Mouse (Mus musculus) cerebellum, adult 2 months (tissue): ENCODE measurements at regions not wholly inside any gene's neighbourhood (a gene's known extent, or its start where the extent isn't known, plus 50 kb on each side); places are given as distances from the start of the nearest gene placed in this dataset.

ENCODE experiments used
- DNase-seq, 2 experiments: peaks; one replicate each; pipeline ENCODE4 v3.0.0; 2021
- H3K27ac ChIP-seq: fragments of 200-500 bp; 2 replicates; pipeline ENCODE4 v1.5.1; 2012; ENCODE audit warnings: low read length, control low read depth, inconsistent platforms; ENCODE audit not compliant: insufficient read depth
- H3K27me3 ChIP-seq: fragments of 200-500 bp; 2 replicates; pipeline ENCODE4 v1.6.1; 2012; ENCODE audit warnings: inconsistent platforms, mild to moderate bottlenecking, low read length, moderate library complexity; ENCODE audit not compliant: control insufficient read depth, insufficient read depth
- H3K4me1 ChIP-seq: fragments of 200-500 bp; 2 replicates; pipeline ENCODE4 v1.6.1; 2011; ENCODE audit warnings: low read length; ENCODE audit not compliant: control insufficient read depth, insufficient read depth
- H3K4me3 ChIP-seq: fragments of 200-500 bp; replicated peaks from 2 replicates; pipeline ENCODE3; 2011; ENCODE audit warnings: mild to moderate bottlenecking, low read depth, low read length, control low read depth; ENCODE audit not compliant: insufficient read depth
- CTCF ChIP-seq: fragments of 200-500 bp; IDR thresholded peaks from 2 replicates; pipeline ENCODE4 v1.5.1; 2011; ENCODE audit warnings: low read depth, mild to moderate bottlenecking, control low read depth, low read length, moderate library complexity, borderline replicate concordance; ENCODE audit not compliant: insufficient read depth
- POLR2A ChIP-seq: fragments of 200-500 bp; IDR thresholded peaks from 2 replicates; pipeline ENCODE4 v1.6.1; 2011; ENCODE audit warnings: low read length, control low read depth, borderline replicate concordance; ENCODE audit not compliant: insufficient read depth
- WGBS: fragments of 180-500 bp; shearing (Covaris S2); methylation state at CpG from one replicate; pipeline ENCODE4 v1.1.7; 2018; 5-methylcytosine and 5-hydroxymethylcytosine counted together

DNA sequence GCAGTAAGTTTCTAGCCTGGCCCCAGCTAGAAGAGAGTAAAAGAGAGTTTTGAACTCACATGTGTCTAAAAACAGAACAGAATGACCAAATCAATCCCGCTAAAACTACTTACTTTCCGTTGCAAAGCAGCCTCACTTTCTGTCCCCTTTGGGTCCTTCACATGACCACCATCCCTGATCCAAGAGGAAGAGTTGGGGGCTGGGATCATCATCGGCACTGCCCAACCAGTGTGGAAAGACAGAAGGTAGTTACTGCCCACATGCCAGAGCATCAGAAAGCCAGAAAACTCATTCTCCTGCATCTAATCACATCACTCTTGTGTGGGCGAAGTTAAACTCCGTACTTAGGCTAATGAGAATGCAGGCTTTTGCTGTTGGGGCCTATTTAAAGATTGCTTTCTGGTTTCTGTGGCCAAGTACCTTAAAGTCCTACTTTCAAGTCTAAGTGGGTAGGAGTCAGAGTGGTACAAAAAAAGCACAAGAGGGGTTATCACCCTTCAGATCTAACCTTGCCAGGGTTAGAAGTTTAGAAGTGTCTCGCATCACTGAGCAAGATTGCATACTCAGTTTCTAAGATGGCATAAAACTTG is 184.0 kb upstream of the Cited2 start:
- TF ChIP-seq POLR2A = no peak
- TF ChIP-seq CTCF = no peak
- Histone ChIP-seq H3K27me3 (no peaks in the 10 kb centered on the region), H3K4me3 (no peak overlapping the region), H3K4me1 (no peaks in the 10 kb centered on the region), H3K27ac (no peak overlapping the region)
- 89% methylated on average over 6 of the region's 6 CpGs for WGBS
- DNase-seq = no peak

DNA sequence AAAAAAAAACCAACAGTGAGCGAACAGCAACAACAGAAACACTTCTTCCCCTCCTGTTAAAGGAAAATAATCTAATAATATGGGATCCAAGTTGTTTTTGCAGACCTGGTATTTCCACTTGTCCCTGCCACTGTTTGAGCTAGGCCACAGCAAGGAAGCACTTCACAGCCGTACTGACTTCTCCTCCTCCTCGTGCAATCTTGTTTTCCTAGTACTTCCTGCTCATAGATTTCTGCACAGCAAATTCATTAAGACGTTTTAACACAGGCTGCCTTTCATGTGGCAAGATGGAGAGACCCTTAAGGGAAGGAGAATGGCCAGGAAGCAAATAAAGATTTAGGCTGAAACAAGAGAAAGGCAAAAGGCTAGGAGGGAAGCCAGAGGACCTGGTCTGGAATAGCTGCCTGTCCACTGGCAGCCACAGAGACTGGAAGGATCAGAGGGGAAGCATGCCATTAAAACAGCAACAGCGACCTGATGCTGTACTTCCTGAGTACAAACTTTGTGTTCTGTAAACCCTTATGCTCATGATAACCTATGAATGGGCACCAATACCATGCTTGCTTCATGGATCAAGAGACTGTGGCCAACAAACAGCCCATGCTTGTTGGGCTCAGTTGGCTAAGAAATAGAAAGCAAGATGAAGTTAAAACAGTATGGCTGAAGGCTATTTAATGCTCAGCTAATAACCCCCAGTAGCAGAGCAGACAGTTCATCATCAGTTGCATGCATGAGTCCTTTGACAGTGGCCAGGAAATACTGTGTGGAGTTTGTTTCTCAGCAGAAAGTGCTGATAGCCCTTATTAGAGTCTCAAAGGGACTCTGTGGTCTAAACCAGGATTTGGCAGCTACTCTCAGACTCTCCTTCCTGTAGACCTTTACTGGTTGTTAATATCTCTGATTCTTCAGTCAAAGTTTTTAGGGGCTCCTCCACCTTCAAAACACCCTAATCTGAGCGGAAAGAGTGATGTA is 182.3 kb upstream of the Cited2 start:
- 84% methylated on average over 6 of the region's 6 CpGs for WGBS
- DNase-seq = no peak
- H3K4me1 ChIP-seq = no peaks in the 10 kb centered on the region
- H3K27ac ChIP-seq = no peak overlapping the region
- TF ChIP-seq POLR2A (no peak), CTCF (no peak)
- H3K4me3 ChIP-seq = no peak overlapping the region
- H3K27me3 ChIP-seq = no peaks in the 10 kb centered on the region

DNA sequence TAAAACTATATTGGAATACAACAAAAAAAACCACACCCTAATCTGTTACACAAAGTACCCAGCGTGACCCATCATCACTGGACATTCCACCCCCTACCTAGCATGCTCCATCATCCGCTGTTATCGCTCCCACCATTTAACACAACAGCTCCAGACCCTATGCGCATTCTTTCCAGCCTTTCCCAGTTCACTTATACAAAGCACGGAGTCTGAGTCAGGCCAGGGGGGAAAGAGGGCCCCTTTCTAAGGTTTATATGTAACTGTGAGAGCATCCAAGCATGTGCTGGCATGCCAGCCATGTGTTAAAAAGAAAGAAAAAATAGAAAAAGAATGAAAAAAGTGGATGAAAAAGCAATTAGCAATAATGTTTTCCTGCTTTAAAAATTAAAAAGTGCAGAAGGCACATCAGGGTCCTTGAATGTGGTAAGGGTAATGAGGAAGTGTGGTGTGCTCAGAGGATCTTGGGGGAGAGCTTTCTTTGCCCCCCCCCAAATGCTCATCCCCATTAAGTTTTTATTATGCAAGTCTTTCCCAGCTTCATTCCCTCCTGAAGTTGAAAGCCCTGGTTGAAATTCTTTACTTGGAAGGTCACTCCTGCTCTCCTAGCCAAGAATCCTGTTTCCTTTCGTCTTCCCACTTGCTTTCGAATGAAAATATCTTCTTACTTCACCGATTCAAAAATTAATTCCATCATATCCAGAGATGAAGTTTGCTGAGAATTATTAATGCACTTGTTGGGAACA is 180.7 kb upstream of the Cited2 start:
- no peak overlapping the region for H3K27ac ChIP-seq
- 82% methylated on average over 8 of the region's 8 CpGs for WGBS
- no peaks in the 10 kb centered on the region for H3K27me3 ChIP-seq
- TF ChIP-seq POLR2A (no peak), CTCF (no peak)
- no peak overlapping the region for H3K4me3 ChIP-seq
- no peak for DNase-seq
- no peaks in the 10 kb centered on the region for H3K4me1 ChIP-seq

DNA sequence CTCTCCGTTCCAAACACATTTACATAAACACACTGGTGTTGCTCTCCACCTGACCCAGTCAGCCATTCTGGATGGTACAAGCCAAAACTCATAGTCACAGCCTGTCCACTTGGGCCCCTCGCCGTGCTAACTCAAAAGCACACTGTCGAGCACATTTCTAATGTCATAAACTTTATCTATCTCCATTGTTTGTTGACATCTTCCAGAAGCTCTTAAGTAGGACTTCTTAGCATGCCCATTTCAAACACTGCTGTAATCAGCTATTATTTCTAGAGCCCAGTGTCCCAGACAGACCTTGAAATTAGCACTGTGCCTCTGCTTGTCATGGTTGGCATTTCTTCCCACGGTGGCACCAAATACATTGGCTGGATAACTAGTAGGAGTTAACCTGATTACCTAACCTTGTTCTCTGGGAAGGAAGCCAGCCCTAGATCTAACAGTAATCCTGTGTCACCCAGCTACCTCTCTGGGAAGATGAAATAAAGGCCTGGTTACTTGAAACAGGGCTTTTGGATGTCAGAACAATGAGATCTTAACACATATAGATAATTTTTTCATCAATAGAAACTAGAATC is 180.1 kb upstream of the Cited2 start:
- no peak overlapping the region for H3K4me3 ChIP-seq
- TF ChIP-seq POLR2A = no peak
- TF ChIP-seq CTCF = no peak
- no peaks in the 10 kb centered on the region for H3K27me3 ChIP-seq
- no peak overlapping the region for H3K27ac ChIP-seq
- WGBS = 49% methylated on average over 5 of the region's 5 CpGs
- no peaks in the 10 kb centered on the region for H3K4me1 ChIP-seq
- DNase-seq = no peak

DNA sequence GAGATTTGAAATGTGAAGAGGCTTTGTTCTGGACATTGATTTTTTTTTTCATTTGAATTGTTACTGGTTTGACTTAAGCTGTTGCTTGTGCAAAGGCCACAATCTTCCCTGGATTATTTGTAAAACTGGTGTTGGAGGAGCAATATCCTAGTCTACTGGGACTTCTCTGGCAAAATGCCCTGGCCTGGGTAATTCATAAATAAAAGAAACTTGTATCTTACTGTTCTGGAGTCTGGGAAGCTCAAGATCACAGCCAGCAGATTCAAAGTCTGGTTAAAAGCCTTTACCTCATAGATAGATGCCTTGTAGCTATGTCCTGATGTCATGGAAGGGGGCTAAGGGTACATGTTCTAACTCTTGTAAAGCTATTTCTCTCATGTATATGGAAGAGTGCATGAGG is 177.7 kb upstream of the Cited2 start:
- Histone ChIP-seq H3K4me3 (no peak overlapping the region), H3K27me3 (no peaks in the 10 kb centered on the region), H3K27ac (no peak overlapping the region), H3K4me1 (no peaks in the 10 kb centered on the region)
- TF ChIP-seq POLR2A (no peak), CTCF (no peak)
- no peak for DNase-seq

DNA sequence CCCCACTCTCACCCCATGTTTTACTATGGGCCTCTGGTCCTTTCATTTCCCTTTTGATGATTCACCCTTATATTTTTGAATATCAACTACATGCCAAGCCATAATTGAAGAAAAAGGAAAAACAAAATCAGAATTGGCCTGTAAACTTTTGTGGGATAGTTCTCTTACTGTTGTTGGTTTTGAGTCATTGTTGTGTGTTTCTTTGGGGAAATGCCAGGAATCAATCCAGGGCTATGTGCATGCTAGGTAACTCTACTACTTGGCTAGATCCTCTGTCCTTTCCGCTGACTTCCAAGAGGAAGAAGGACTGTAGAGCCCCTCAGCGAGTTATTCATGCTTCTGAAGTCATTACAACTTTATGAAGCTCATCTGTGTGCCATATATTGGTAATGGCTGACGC is 175.0 kb upstream of the Cited2 start:
- WGBS = 97% methylated on average over 3 of the region's 3 CpGs
- H3K4me1 ChIP-seq = no peaks in the 10 kb centered on the region
- H3K27ac ChIP-seq = no peak overlapping the region
- TF ChIP-seq CTCF = no peak
- TF ChIP-seq POLR2A = no peak
- no peak overlapping the region for H3K4me3 ChIP-seq
- no peak for DNase-seq
- no peaks in the 10 kb centered on the region for H3K27me3 ChIP-seq
